Mouse (Mus musculus) granulocyte monocyte progenitor cell, adult 5-6 weeks (primary cell): Measurements from ENCODE around the gene Vmn1r180. TPM values are rescaled to one million over a fixed set of nuclear protein-coding genes. Genes with fewer than 3 reads are reported as not detected.
"Not testable (repeated sequence)": the region's sequence is repeated elsewhere in the genome, so short reads cannot be mapped to it uniquely, and the experiment has no call there.

Experiments used
- ATAC-seq: replicated peaks from 2 replicates; pipeline ENCODE4 v1.8.0; 2016; ENCODE audit warnings: mild to moderate bottlenecking, moderate TSS enrichment, inconsistent platforms; ENCODE audit not compliant: poor library complexity, severe bottlenecking
- total RNA-seq, 2 experiments: library from RNA; stranded (forward) in 1 of 2; stranded (reverse) in 1 of 2; fragments of 200-712, 200-1000 nt in 1 of 2; fragments of >200 nt in 1 of 2; fragmentation: Nextera tagmentation in 1 of 2; gene quantifications; 2 replicates each; pipeline ENCODE4 v1.2.3; 2014 to 2017

Vmn1r180 gene
- total RNA-seq (2014; fragmentation: Nextera tagmentation) (not detected in 2 replicates), total RNA-seq (2017) (not detected in 2 replicates)

- no peak for ATAC-seq
Observed at GRCm38 (mm10) chr7:23950332-23950731, at the start of gene Vmn1r180. TSS of gene Vmn1r180 (plus strand) at chr7:23950632.

GRCm38 (mm10) chr7:23926678-23927077 lies 23.8 kb upstream of the Vmn1r180 start, which contains the start of gene Vmn1r179:
TSS of gene Vmn1r179 (plus strand) at chr7:23926978.
- no peak for ATAC-seq

GRCm38 (mm10) chr7:23968044-23968443 lies 17.6 kb downstream of the Vmn1r180 start:
- ATAC-seq, result not testable (repeated sequence)

- ATAC-seq, result not testable (repeated sequence)
Observed at GRCm38 (mm10) chr7:23974315-23974714, 23.9 kb downstream of the Vmn1r180 start, which contains the start of gene Vmn1r181. TSS of gene Vmn1r181 (plus strand) at chr7:23974615.

- no peak for ATAC-seq
Observed at GRCm38 (mm10) chr7:24001391-24001790, 51.0 kb downstream of the Vmn1r180 start, which contains the start of gene V1rd19. TSS of gene V1rd19 (plus strand) at chr7:24001691.

Other genes with a start within 250 kb of the Vmn1r180 start
- gene Vmn1r173, start 249.9 kb upstream of the Vmn1r180 start, total RNA-seq (2014; fragmentation: Nextera tagmentation), result not detected in 2 replicates
- gene Vmn1r173, start 249.9 kb upstream of the Vmn1r180 start, total RNA-seq (2017), result not detected in 2 replicates
- not detected in 2 replicates for gene Vmn1r174, start 198.4 kb upstream of the Vmn1r180 start, total RNA-seq (2014; fragmentation: Nextera tagmentation)
- not detected in 2 replicates for gene Vmn1r174, start 198.4 kb upstream of the Vmn1r180 start, total RNA-seq (2017)
- gene Vmn1r175, start 140.0 kb upstream of the Vmn1r180 start, total RNA-seq (2014; fragmentation: Nextera tagmentation), result not detected in 2 replicates
- not detected in 2 replicates for gene Vmn1r175, start 140.0 kb upstream of the Vmn1r180 start, total RNA-seq (2017)
- not detected in 2 replicates for gene Vmn1r176, start 113.3 kb upstream of the Vmn1r180 start, total RNA-seq (2014; fragmentation: Nextera tagmentation)
- gene Vmn1r176, start 113.3 kb upstream of the Vmn1r180 start, total RNA-seq (2017), result not detected in 2 replicates
- gene Vmn1r177, start 84.2 kb upstream of the Vmn1r180 start, total RNA-seq (2014; fragmentation: Nextera tagmentation), result not detected in 2 replicates
- gene Vmn1r177, start 84.2 kb upstream of the Vmn1r180 start, total RNA-seq (2017), result not detected in 2 replicates
- not detected in 2 replicates for gene Vmn1r178, start 58.6 kb upstream of the Vmn1r180 start, total RNA-seq (2014; fragmentation: Nextera tagmentation)
- not detected in 2 replicates for gene Vmn1r178, start 58.6 kb upstream of the Vmn1r180 start, total RNA-seq (2017)
- gene Vmn1r179, start 23.7 kb upstream of the Vmn1r180 start, total RNA-seq (2014; fragmentation: Nextera tagmentation), result not detected in 2 replicates
- gene Vmn1r179, start 23.7 kb upstream of the Vmn1r180 start, total RNA-seq (2017), result not detected in 2 replicates
- gene Vmn1r181, start 24.0 kb downstream of the Vmn1r180 start, total RNA-seq (2014; fragmentation: Nextera tagmentation), result not detected in 2 replicates
- not detected in 2 replicates for gene Vmn1r181, start 24.0 kb downstream of the Vmn1r180 start, total RNA-seq (2017)
- gene V1rd19, start 51.1 kb downstream of the Vmn1r180 start, total RNA-seq (2014; fragmentation: Nextera tagmentation), result not detected in 2 replicates
- gene V1rd19, start 51.1 kb downstream of the Vmn1r180 start, total RNA-seq (2017), result not detected in 2 replicates
- gene Vmn1r183, start 102.6 kb downstream of the Vmn1r180 start, total RNA-seq (2014; fragmentation: Nextera tagmentation), result not detected in 2 replicates
- gene Vmn1r183, start 102.6 kb downstream of the Vmn1r180 start, total RNA-seq (2017), result not detected in 2 replicates
- gene Zfp180, start 131.3 kb downstream of the Vmn1r180 start, total RNA-seq (2014; fragmentation: Nextera tagmentation), result 16.5 and 20.9 TPM in 2 replicates
- 13.9 and 25.8 TPM in 2 replicates for gene Zfp180, start 131.3 kb downstream of the Vmn1r180 start, total RNA-seq (2017)
- gene Zfp112, start 161.7 kb downstream of the Vmn1r180 start, total RNA-seq (2014; fragmentation: Nextera tagmentation), result 1.1 and 1.9 TPM in 2 replicates
- gene Zfp112, start 161.7 kb downstream of the Vmn1r180 start, total RNA-seq (2017), result 0.22 and 0.57 TPM in 2 replicates
- 8.6 and 10.4 TPM in 2 replicates for gene Zfp235, start 183.5 kb downstream of the Vmn1r180 start, total RNA-seq (2014; fragmentation: Nextera tagmentation)
- 8.9 and 9.6 TPM in 2 replicates for gene Zfp235, start 183.5 kb downstream of the Vmn1r180 start, total RNA-seq (2017)
- gene Zfp114, start 224.4 kb downstream of the Vmn1r180 start, total RNA-seq (2014; fragmentation: Nextera tagmentation), result 0.62 and 2.0 TPM in 2 replicates
- gene Zfp114, start 224.4 kb downstream of the Vmn1r180 start, total RNA-seq (2017), result 2.4 and 3.5 TPM in 2 replicates